Mouse (Mus musculus) intestine, postnatal 0 days (tissue): ENCODE data around the gene Stpg4. TPM values are rescaled to one million over a fixed set of nuclear protein-coding genes. Genes with fewer than 3 reads are reported as not detected.

Experiments
- ATAC-seq: fragments of 200-750 bp; cut with Nextera tagmentation; 2 replicates; pipeline ENCODE4 v1.8.0; 2017; ENCODE audit warnings: mild to moderate bottlenecking, moderate TSS enrichment, moderate library complexity
- H3K27ac ChIP-seq: fragments of 300-500 bp; sonication (generic); 2 replicates; pipeline ENCODE4 v1.5.1; 2014; ENCODE audit warnings: mild to moderate bottlenecking, low read depth, low read length, moderate library complexity
- H3K27me3 ChIP-seq: fragments of 300-500 bp; sonication (generic); replicated peaks from 2 replicates; pipeline ENCODE4 v1.6.1; 2014; ENCODE audit warnings: low read length, mixed read lengths; ENCODE audit not compliant: control insufficient read depth, insufficient read depth
- H3K36me3 ChIP-seq: fragments of 300-500 bp; sonication (generic); 2 replicates; pipeline ENCODE4 v1.6.1; 2014; ENCODE audit warnings: mild to moderate bottlenecking, moderate library complexity; ENCODE audit not compliant: control insufficient read depth, insufficient read depth
- H3K4me1 ChIP-seq: fragments of 300-500 bp; sonication (generic); replicated peaks from 2 replicates; pipeline ENCODE4 v1.6.1; 2014; ENCODE audit warnings: antibody characterized with exemption, low read length, mixed read lengths; ENCODE audit not compliant: control insufficient read depth, insufficient read depth
- H3K4me2 ChIP-seq: fragments of 300-500 bp; sonication (generic); replicated peaks from 2 replicates; pipeline ENCODE4 v1.6.1; 2014; ENCODE audit warnings: low read depth, mild to moderate bottlenecking, moderate library complexity
- H3K4me3 ChIP-seq: fragments of 300-500 bp; sonication (generic); 2 replicates; pipeline ENCODE4 v1.5.1; 2014; ENCODE audit warnings: low read depth, low read length
- H3K9ac ChIP-seq: fragments of 300-500 bp; sonication (generic); 2 replicates; pipeline ENCODE4 v1.6.1; 2014; ENCODE audit warnings: mild to moderate bottlenecking, low read depth, low read length
- H3K9me3 ChIP-seq: fragments of 300-500 bp; sonication (generic); 2 replicates; pipeline ENCODE4 v1.6.1; 2016; ENCODE audit warnings: mixed run types; ENCODE audit not compliant: control insufficient read depth
- CTCF ChIP-seq: sonication (generic); IDR thresholded peaks from 2 replicates; pipeline ENCODE4 v1.5.1; 2016; ENCODE audit warnings: low read depth, mild to moderate bottlenecking, control low read depth, antibody characterized with exemption, moderate library complexity
- WGBS: fragments of 180-500 bp; shearing (Covaris S2); extraction: QIAGEN DNeasy Blood & Tissue Kit; methylation state at CpG from one replicate; pipeline ENCODE4 v1.1.7; 2014; 5-methylcytosine and 5-hydroxymethylcytosine counted together
- polyA plus RNA-seq: library from polyadenylated mRNA; unstranded; fragments of >200 nt; fragmentation: Nextera tagmentation; extraction: Ambion mirVana; gene quantifications from 2 replicates; pipeline ENCODE4 v1.2.1, GENCODE M21; 2015

Gene Stpg4
- polyA plus RNA-seq, 1 experiment from 2014 or later, result not detected

GRCm38 (mm10) chr17:87471661-87472060, 44.1 kb upstream of the Stpg4 start:
- Histone ChIP-seq H3K27ac (no peak overlapping the region), H3K9me3 (no peaks in the 10 kb centered on the region), H3K27me3 (no peaks in the 10 kb centered on the region), H3K4me3 (no peak overlapping the region), H3K9ac (no peak overlapping the region), H3K4me1 (peaks cover 16% of the 10 kb centered on the region), H3K36me3 (no peaks in the 10 kb centered on the region), H3K4me2 (no peak overlapping the region)
- WGBS, result 81% methylated on average over 6 of the region's 6 CpGs
- no peak for ATAC-seq
- no peak for TF ChIP-seq CTCF

GRCm38 (mm10) chr17:87470797-87471196, 43.3 kb upstream of the Stpg4 start:
- H3K27me3 ChIP-seq, result no peaks in the 10 kb centered on the region
- H3K4me1 ChIP-seq, result peaks cover 16% of the 10 kb centered on the region
- 39% methylated on average over 8 of the region's 8 CpGs for WGBS

GRCm38 (mm10) chr17:87470282-87470681, 42.7 kb upstream of the Stpg4 start:
- 45% methylated on average over 8 of the region's 8 CpGs for WGBS
- ATAC-seq, result no peak
- Histone ChIP-seq H3K27me3 (no peaks in the 10 kb centered on the region), H3K27ac (no peak overlapping the region), H3K4me2 (no peak overlapping the region), H3K4me1 (peaks cover 16% of the 10 kb centered on the region), H3K9ac (no peak overlapping the region), H3K9me3 (no peaks in the 10 kb centered on the region), H3K4me3 (no peak overlapping the region), H3K36me3 (no peaks in the 10 kb centered on the region)
- TF ChIP-seq CTCF, result no peak

More at GRCm38 (mm10) chr17:87470797-87471196, 43.3 kb upstream of the Stpg4 start:
- H3K4me3 ChIP-seq, result no peak overlapping the region
- no peaks in the 10 kb centered on the region for H3K9me3 ChIP-seq
- no peak overlapping the region for H3K4me2 ChIP-seq
- no peak overlapping the region for H3K9ac ChIP-seq
- H3K36me3 ChIP-seq, result no peaks in the 10 kb centered on the region
- no peak for ATAC-seq
- H3K27ac ChIP-seq, result no peak overlapping the region
- no peak for TF ChIP-seq CTCF

GRCm38 (mm10) chr17:87469428-87469827, 41.9 kb upstream of the Stpg4 start:
- no peaks in the 10 kb centered on the region for H3K36me3 ChIP-seq
- H3K9ac ChIP-seq, result no peak overlapping the region
- H3K4me1 ChIP-seq, result peaks cover 12% of the 10 kb centered on the region
- H3K9me3 ChIP-seq, result no peaks in the 10 kb centered on the region
- no peaks in the 10 kb centered on the region for H3K27me3 ChIP-seq
- TF ChIP-seq CTCF, result no peak
- H3K4me3 ChIP-seq, result no peak overlapping the region
- WGBS, result 80% methylated on average over 8 of the region's 8 CpGs
- ATAC-seq, result no peak
- no peak overlapping the region for H3K27ac ChIP-seq
- H3K4me2 ChIP-seq, result no peak overlapping the region

GRCm38 (mm10) chr17:87468616-87469015, 41.1 kb upstream of the Stpg4 start:
- Histone ChIP-seq H3K27me3 (no peaks in the 10 kb centered on the region), H3K9me3 (no peaks in the 10 kb centered on the region), H3K4me1 (peaks cover 3% of the 10 kb centered on the region; the same call in 1 of the 2 replicates), H3K4me2 (no peak overlapping the region), H3K9ac (no peak overlapping the region), H3K4me3 (no peak overlapping the region), H3K36me3 (no peaks in the 10 kb centered on the region), H3K27ac (no peak overlapping the region)
- TF ChIP-seq CTCF, result no peak
- whole genome bisulfite sequencing, result 68% methylated on average over 5 of the region's 5 CpGs
- no peak for ATAC-seq

- no peak for ATAC-seq
- Histone ChIP-seq H3K4me3 (no peak overlapping the region), H3K27me3 (no peaks in the 10 kb centered on the region), H3K27ac (no peak overlapping the region), H3K9me3 (no peaks in the 10 kb centered on the region), H3K4me1 (no peaks in the 10 kb centered on the region), H3K36me3 (no peaks in the 10 kb centered on the region), H3K4me2 (no peak overlapping the region), H3K9ac (no peak overlapping the region)
- peak; percentile 53 for TF ChIP-seq CTCF
- WGBS, result 68% methylated on average over 3 of the region's 3 CpGs
These were observed 34.0 kb upstream of the Stpg4 start for GRCm38 (mm10) chr17:87461499-87461896.
